Mouse (Mus musculus) thymus, postnatal 4 days (tissue): ENCODE results near the gene Tsc1.
A peak's percentile ranks its signal among the peaks of the same experiment; 100 is the strongest.

Experiments used
- DNase-seq: peaks from one replicate; pipeline ENCODE4 v3.0.0; 2021

Gene Tsc1

GRCm38 (mm10) chr2:28616874-28617273 lies 24.2 kb upstream of the Tsc1 start:
- no peak for DNase-seq

- no peak for DNase-seq
Observed at GRCm38 (mm10) chr2:28617498-28618486, 23.2 kb upstream of the Tsc1 start.

GRCm38 (mm10) chr2:28618777-28619336 lies 22.2 kb upstream of the Tsc1 start:
- no peak for DNase-seq

GRCm38 (mm10) chr2:28619369-28619768 lies 21.7 kb upstream of the Tsc1 start:
- DNase-seq, result no peak

- DNase-seq, result no peak
Observed at GRCm38 (mm10) chr2:28620522-28620921, 20.5 kb upstream of the Tsc1 start.

- DNase-seq, result no peak
Observed at GRCm38 (mm10) chr2:28621111-28621510, 19.9 kb upstream of the Tsc1 start.

GRCm38 (mm10) chr2:28621664-28622171 lies 19.3 kb upstream of the Tsc1 start, which contains the start of gene Gfi1b:
Gfi1b (minus strand) TSS chr2:28621982.
- DNase-seq, result no peak

GRCm38 (mm10) chr2:28622521-28623124 lies 18.4 kb upstream of the Tsc1 start:
- peak; percentile 80 for DNase-seq

- DNase-seq, result peak; percentile 47
Observed at GRCm38 (mm10) chr2:28624870-28625269, 16.2 kb upstream of the Tsc1 start.

- no peak for DNase-seq
Observed at GRCm38 (mm10) chr2:28626038-28626437, 15.0 kb upstream of the Tsc1 start.

- peak; percentile 54 for DNase-seq
Observed at GRCm38 (mm10) chr2:28628053-28628452, 13.0 kb upstream of the Tsc1 start.

GRCm38 (mm10) chr2:28629911-28630381 lies 11.1 kb upstream of the Tsc1 start:
- DNase-seq, result peak; percentile 31

- DNase-seq, result no peak
Observed at GRCm38 (mm10) chr2:28632626-28633025, 8.4 kb upstream of the Tsc1 start.

- no peak for DNase-seq
Observed at GRCm38 (mm10) chr2:28633136-28633535, 7.9 kb upstream of the Tsc1 start.

- no peak for DNase-seq
Observed at GRCm38 (mm10) chr2:28635199-28635598, 5.8 kb upstream of the Tsc1 start.

- no peak for DNase-seq
Observed at GRCm38 (mm10) chr2:28637106-28637845, 3.8 kb upstream of the Tsc1 start.

- DNase-seq, result no peak
Observed at GRCm38 (mm10) chr2:28638352-28638751, 2.7 kb upstream of the Tsc1 start.

- peak; percentile 64 for DNase-seq
Observed at GRCm38 (mm10) chr2:28638886-28639285, 2.1 kb upstream of the Tsc1 start.

GRCm38 (mm10) chr2:28639794-28640193 lies 1.2 kb upstream of the Tsc1 start:
- peak; percentile 67 for DNase-seq

GRCm38 (mm10) chr2:28641435-28641941 lies 460 bp downstream of the Tsc1 start:
- DNase-seq, result no peak

- no peak for DNase-seq
Observed at GRCm38 (mm10) chr2:28643081-28643480, 2.1 kb downstream of the Tsc1 start.

GRCm38 (mm10) chr2:28650526-28650925 lies 9.5 kb downstream of the Tsc1 start:
- no peak for DNase-seq
